Mouse (Mus musculus) cerebellum, adult 11-12 months (tissue): Measurements from ENCODE around the gene Hoxd8.

ENCODE experiments used
- DNase-seq: peaks from one replicate; pipeline ENCODE4 v3.0.0; 2022

Gene Hoxd8

GRCm38 (mm10) chr2:74670632-74671188 lies 33.7 kb upstream of the Hoxd8 start:
- no peak for DNase-seq

- DNase-seq, result no peak
These were observed 32.6 kb upstream of the Hoxd8 start for GRCm38 (mm10) chr2:74671847-74672246.

GRCm38 (mm10) chr2:74672481-74673362 lies 31.7 kb upstream of the Hoxd8 start:
- no peak for DNase-seq

GRCm38 (mm10) chr2:74673835-74674425 lies 30.5 kb upstream of the Hoxd8 start:
- no peak for DNase-seq

GRCm38 (mm10) chr2:74674881-74675665 lies 29.3 kb upstream of the Hoxd8 start, which contains the start of gene Hoxd12:
TSS of gene Hoxd12 (plus strand) at chr2:74675013.
- DNase-seq, result no peak

- no peak for DNase-seq
These were observed 28.6 kb upstream of the Hoxd8 start for GRCm38 (mm10) chr2:74675666-74676282.

GRCm38 (mm10) chr2:74676376-74677052 lies 27.9 kb upstream of the Hoxd8 start:
- DNase-seq, result no peak

GRCm38 (mm10) chr2:74677106-74677505 lies 27.3 kb upstream of the Hoxd8 start:
- DNase-seq, result no peak

GRCm38 (mm10) chr2:74678891-74679595 lies 25.4 kb upstream of the Hoxd8 start, which contains the start of gene Hoxd11:
TSS of gene Hoxd11 (plus strand) at chr2:74679557.
- no peak for DNase-seq

GRCm38 (mm10) chr2:74679596-74679971 lies 24.8 kb upstream of the Hoxd8 start:
- no peak for DNase-seq

GRCm38 (mm10) chr2:74679980-74680379 lies 24.4 kb upstream of the Hoxd8 start:
- DNase-seq, result no peak

GRCm38 (mm10) chr2:74680561-74681398 lies 23.6 kb upstream of the Hoxd8 start:
- DNase-seq, result no peak

GRCm38 (mm10) chr2:74681594-74682531 lies 22.6 kb upstream of the Hoxd8 start:
- no peak for DNase-seq

- no peak for DNase-seq
These were observed 21.6 kb upstream of the Hoxd8 start for GRCm38 (mm10) chr2:74682796-74683195.

- DNase-seq, result no peak
These were observed 20.9 kb upstream of the Hoxd8 start for GRCm38 (mm10) chr2:74683471-74683951.

GRCm38 (mm10) chr2:74684106-74684505 lies 20.3 kb upstream of the Hoxd8 start:
- DNase-seq, result no peak

- no peak for DNase-seq
These were observed 19.3 kb upstream of the Hoxd8 start for GRCm38 (mm10) chr2:74685059-74685603.

- DNase-seq, result no peak
These were observed 18.0 kb upstream of the Hoxd8 start for GRCm38 (mm10) chr2:74686301-74686987.
